Mouse (Mus musculus): ENCODE results near the gene 4930544G11Rik.

- no peak for TF ChIP-seq CTCF (IDR thresholded peaks at IDR 0.05; ENCODE audit: low read depth, low read length)
- TF ChIP-seq POLR2A (IDR thresholded peaks at IDR 0.05; ENCODE audit: insufficient read depth, low read length), result no peak
- no peak for TF ChIP-seq EP300 (IDR thresholded peaks at IDR 0.05; ENCODE audit: insufficient read depth, low read depth, low read length)
These were observed 19.6 kb upstream of the 4930544G11Rik start for GRCm38 (mm10) chr6:65932776-65933175.

Measured in ES-Bruce4 (cell line).